In genomic region chr11:80917688-80918087, GRCm38 (mm10) we compare ENCODE assay signal across 14 mouse cellular contexts. TPM values are rescaled to one million over a fixed set of nuclear protein-coding genes. Genes with fewer than 3 reads are reported as not detected.
DNase-seq lines count a peak whose midpoint lies in the region; ATAC-seq and TF ChIP-seq lines count a peak whose summit lies in the region.
"Had no signal": no experiment of that assay in that cellular context is flagged by ENCODE, and none has a peak within 500 bp of the region (broad histone marks: within the 10 kb centered on the region; RNA-seq: fewer than 3 reads in every experiment).

No protein-coding gene starts in this region.

- H3K27me3 ChIP-seq in kidney, embryonic 14.5 days (ENCODE audit: control insufficient read depth, insufficient read depth, low read length): no peaks in the 10 kb centered on the region
- no peaks in the 10 kb centered on the region for H3K27me3 ChIP-seq in thymus, adult 2 months (ENCODE audit: control insufficient read depth, insufficient read depth, low read length)
- H3K27me3 ChIP-seq in splenic B cell, adult 2 months (ENCODE audit: control insufficient read depth, insufficient read depth, low read length, poor library complexity, severe bottlenecking): no peaks in the 10 kb centered on the region
- H3K27me3 ChIP-seq: heart, embryonic 13.5 days; neural tube, embryonic 13.5 days had no signal

- no peaks in the 10 kb centered on the region for H3K36me3 ChIP-seq in kidney, embryonic 14.5 days (ENCODE audit: control insufficient read depth, insufficient read depth, low read length)
- H3K36me3 ChIP-seq in thymus, adult 2 months (ENCODE audit: control insufficient read depth, insufficient read depth, low read length): no peaks in the 10 kb centered on the region
- no peaks in the 10 kb centered on the region for H3K36me3 ChIP-seq in splenic B cell, adult 2 months (ENCODE audit: control insufficient read depth, insufficient read depth, low read length, poor library complexity, severe bottlenecking)
- H3K36me3 ChIP-seq: heart, embryonic 13.5 days; midbrain, embryonic 10.5 days had no signal

- H3K4me1 ChIP-seq in kidney, embryonic 14.5 days (ENCODE audit: control insufficient read depth, insufficient read depth, low read length): no peaks in the 10 kb centered on the region
- no peaks in the 10 kb centered on the region for H3K4me1 ChIP-seq in thymus, adult 2 months (replicated peaks; ENCODE audit: control insufficient read depth, insufficient read depth, low read length)
- H3K4me1 ChIP-seq: heart, embryonic 13.5 days had no signal

- H3K9ac ChIP-seq in kidney, embryonic 14.5 days (ENCODE audit: low read depth, low read length): no peak overlapping the region
- H3K9ac ChIP-seq: heart, embryonic 13.5 days; neural tube, embryonic 13.5 days had no signal

- no peak for ATAC-seq in kidney, embryonic 14.5 days (ENCODE audit: low FRiP score, low TSS enrichment)
- ATAC-seq: inflammation-experienced regulatory T-cells, adult 6 months had no signal

- no peak overlapping the region for H3K4me3 ChIP-seq in kidney, embryonic 14.5 days (ENCODE audit: low read length)
- no peak overlapping the region for H3K4me3 ChIP-seq in thymus, adult 2 months (ENCODE audit: control insufficient read depth, insufficient read depth, low read length)
- H3K4me3 ChIP-seq: heart, embryonic 13.5 days; midbrain, embryonic 10.5 days; neural tube, embryonic 13.5 days had no signal

- TF ChIP-seq POLR2A in thymus, adult 2 months (IDR thresholded peaks at IDR 0.05; ENCODE audit: control insufficient read depth, extremely low read depth, insufficient read depth, low read length, poor library complexity): no peak

- peak; percentile 6 for DNase-seq in kidney, adult 9 months
- DNase-seq in thymus, postnatal 14 days: peak; percentile 7
- DNase-seq in thymus, adult 2 months: no peak
- DNase-seq in R1 (ENCODE audit: low read depth, low spot score): peak; percentile 51
- peak; percentile 19 for DNase-seq in splenic B cell, adult 2 months (ENCODE audit: low read depth, low spot score)
- DNase-seq in cerebellum, adult 11 months: no peak
- no peak for DNase-seq in spleen, postnatal 4 days (ENCODE audit: low spot score in 2 of 2)
- DNase-seq: cerebellum, adult 18-20 months had no signal

- H3K9me3 ChIP-seq in kidney, embryonic 14.5 days (ENCODE audit: control insufficient read depth, low read length): no peaks in the 10 kb centered on the region
- H3K9me3 ChIP-seq: midbrain, embryonic 10.5 days; neural tube, embryonic 13.5 days had no signal

- TF ChIP-seq CTCF in thymus, adult 2 months (IDR thresholded peaks at IDR 0.05; ENCODE audit: borderline replicate concordance, control insufficient read depth, extremely low read depth, insufficient read depth, low read length, poor library complexity): no peak

- no peak overlapping the region for H3K27ac ChIP-seq in kidney, embryonic 14.5 days (ENCODE audit: low read depth, low read length)
- no peak overlapping the region for H3K27ac ChIP-seq in thymus, adult 2 months (ENCODE audit: control insufficient read depth, insufficient read depth, low read length)
- H3K27ac ChIP-seq: heart, embryonic 13.5 days; midbrain, embryonic 10.5 days; neural tube, embryonic 13.5 days had no signal

- H3K4me2 ChIP-seq in kidney, embryonic 14.5 days (replicated peaks; ENCODE audit: low read depth, low read length): no peak overlapping the region
- H3K4me2 ChIP-seq: heart, embryonic 13.5 days; neural tube, embryonic 13.5 days had no signal

RNA-seq across cellular contexts. Expression of gene Spaca3, which starts 59.5 kb away (rescaled TPM):
- not detected in 2 replicates for polyA plus RNA-seq in kidney, embryonic 14.5 days (2014; fragmentation: Nextera tagmentation; extraction: Ambion mirVana)
- polyA plus RNA-seq in thymus, adult 2 months (2012; rRNA removed): 0.26 and 0.28 TPM in 2 replicates
- polyA plus RNA-seq: heart, embryonic 13.5 days; inflammation-experienced regulatory T-cells, adult 6 months; limb, embryonic 14.5 days; midbrain, embryonic 10.5 days; neural tube, embryonic 13.5 days had no signal

Comparison
In these comparisons a context has a peak if more than half of its experiments do, and no peak if none do; other contexts are left out.
1. DNase-seq: peak in kidney, adult 9 months (single experiment), thymus, postnatal 14 days (single experiment), R1 (single experiment) and splenic B cell, adult 2 months (single experiment); none in thymus, adult 2 months (single experiment), cerebellum, adult 11 months (single experiment) and spleen, postnatal 4 days (0 of 2).